Mouse (Mus musculus): ENCODE measurements around the gene Zfp609.

The Zfp609 gene

GRCm38 (mm10) chr9:65648730-65649129, 178.6 kb downstream of the Zfp609 start:
- H3K4me1 ChIP-seq (replicated peaks; ENCODE audit: low read depth, low read length), result peaks cover 97% of the 10 kb centered on the region
- peaks cover 98% of the 10 kb centered on the region for H3K36me3 ChIP-seq (ENCODE audit: insufficient read depth, low read length)
- H3K9me3 ChIP-seq (ENCODE audit: low read length), result no peaks in the 10 kb centered on the region
- no peaks in the 10 kb centered on the region for H3K27me3 ChIP-seq (ENCODE audit: insufficient read depth, low read length)
- H3K4me3 ChIP-seq (replicated peaks; ENCODE audit: low read length), result no peak overlapping the region
- TF ChIP-seq NANOG (IDR thresholded peaks at IDR 0.05; ENCODE audit: borderline replicate concordance, low read length) (no peak), POU5F1 (IDR thresholded peaks at IDR 0.05; ENCODE audit: borderline replicate concordance, low read length) (no peak), CTCF (conservative IDR thresholded peaks at IDR 0.05; ENCODE audit: low read length) (no peak)

- peaks cover 84% of the 10 kb centered on the region for H3K36me3 ChIP-seq (ENCODE audit: insufficient read depth, low read length)
Measured at GRCm38 (mm10) chr9:65646782-65647181, 180.6 kb downstream of the Zfp609 start.

GRCm38 (mm10) chr9:65645984-65646383, 181.4 kb downstream of the Zfp609 start:
- Histone ChIP-seq H3K4me1 (replicated peaks; ENCODE audit: low read depth, low read length) (peaks cover 94% of the 10 kb centered on the region), H3K27me3 (ENCODE audit: insufficient read depth, low read length) (no peaks in the 10 kb centered on the region), H3K4me3 (replicated peaks; ENCODE audit: low read length) (no peak overlapping the region), H3K9me3 (ENCODE audit: low read length) (no peaks in the 10 kb centered on the region), H3K36me3 (ENCODE audit: insufficient read depth, low read length) (peaks cover 77% of the 10 kb centered on the region)
- TF ChIP-seq NANOG (IDR thresholded peaks at IDR 0.05; ENCODE audit: borderline replicate concordance, low read length) (no peak), CTCF (conservative IDR thresholded peaks at IDR 0.05; ENCODE audit: low read length) (no peak), POU5F1 (IDR thresholded peaks at IDR 0.05; ENCODE audit: borderline replicate concordance, low read length) (no peak)

More at GRCm38 (mm10) chr9:65646782-65647181, 180.6 kb downstream of the Zfp609 start:
- peaks cover 98% of the 10 kb centered on the region for H3K4me1 ChIP-seq (replicated peaks; ENCODE audit: low read depth, low read length)
- TF ChIP-seq NANOG (IDR thresholded peaks at IDR 0.05; ENCODE audit: borderline replicate concordance, low read length), result no peak
- TF ChIP-seq CTCF (conservative IDR thresholded peaks at IDR 0.05; ENCODE audit: low read length), result no peak
- no peak for TF ChIP-seq POU5F1 (IDR thresholded peaks at IDR 0.05; ENCODE audit: borderline replicate concordance, low read length)
- H3K9me3 ChIP-seq (ENCODE audit: low read length), result no peaks in the 10 kb centered on the region
- no peaks in the 10 kb centered on the region for H3K27me3 ChIP-seq (ENCODE audit: insufficient read depth, low read length)
- no peak overlapping the region for H3K4me3 ChIP-seq (replicated peaks; ENCODE audit: low read length)

- peaks cover 93% of the 10 kb centered on the region for H3K4me1 ChIP-seq (replicated peaks; ENCODE audit: low read depth, low read length)
- H3K36me3 ChIP-seq (ENCODE audit: insufficient read depth, low read length), result peaks cover 70% of the 10 kb centered on the region
- no peak for TF ChIP-seq POU5F1 (IDR thresholded peaks at IDR 0.05; ENCODE audit: borderline replicate concordance, low read length)
- TF ChIP-seq CTCF (conservative IDR thresholded peaks at IDR 0.05; ENCODE audit: low read length), result no peak
- H3K4me3 ChIP-seq (replicated peaks; ENCODE audit: low read length), result peak overlapping the region; percentile 27; the same call in 1 of the 2 replicates
- no peaks in the 10 kb centered on the region for H3K9me3 ChIP-seq (ENCODE audit: low read length)
- H3K27me3 ChIP-seq (ENCODE audit: insufficient read depth, low read length), result no peaks in the 10 kb centered on the region
Measured at GRCm38 (mm10) chr9:65644960-65645359, 182.4 kb downstream of the Zfp609 start.

GRCm38 (mm10) chr9:65642546-65642945, 184.8 kb downstream of the Zfp609 start:
- TF ChIP-seq POU5F1 (IDR thresholded peaks at IDR 0.05; ENCODE audit: borderline replicate concordance, low read length) (no peak), CTCF (conservative IDR thresholded peaks at IDR 0.05; ENCODE audit: low read length) (no peak), NANOG (IDR thresholded peaks at IDR 0.05; ENCODE audit: borderline replicate concordance, low read length) (no peak)
- Histone ChIP-seq H3K4me1 (replicated peaks; ENCODE audit: low read depth, low read length) (peaks cover 93% of the 10 kb centered on the region), H3K36me3 (ENCODE audit: insufficient read depth, low read length) (peaks cover 58% of the 10 kb centered on the region), H3K27me3 (ENCODE audit: insufficient read depth, low read length) (no peaks in the 10 kb centered on the region), H3K4me3 (replicated peaks; ENCODE audit: low read length) (peak overlapping the region; percentile 61), H3K9me3 (ENCODE audit: low read length) (no peaks in the 10 kb centered on the region)
